Mouse (Mus musculus): ENCODE data around the gene Cacng5.

The Cacng5 gene

GRCm38 (mm10) chr11:107914634-107915226, at the start of gene Cacng5:
Gene Cacng5 (minus strand): TSS chr11:107915055.
- DNase-seq: peak; percentile 34

- DNase-seq: no peak
Observed at GRCm38 (mm10) chr11:107957566-107958350, 42.9 kb upstream of the Cacng5 start.

GRCm38 (mm10) chr11:107955191-107956062, 40.6 kb upstream of the Cacng5 start:
- no peak for DNase-seq

GRCm38 (mm10) chr11:107951431-107951830, 36.6 kb upstream of the Cacng5 start:
- no peak for DNase-seq

GRCm38 (mm10) chr11:107950658-107951057, 35.8 kb upstream of the Cacng5 start:
- DNase-seq: no peak

GRCm38 (mm10) chr11:107950211-107950610, 35.4 kb upstream of the Cacng5 start:
- DNase-seq: no peak

GRCm38 (mm10) chr11:107947951-107948350, 33.1 kb upstream of the Cacng5 start:
- no peak for DNase-seq

GRCm38 (mm10) chr11:107946823-107947222, 32.0 kb upstream of the Cacng5 start:
- DNase-seq: no peak

GRCm38 (mm10) chr11:107936929-107937328, 22.1 kb upstream of the Cacng5 start:
- no peak for DNase-seq

- DNase-seq: no peak
Observed at GRCm38 (mm10) chr11:107931721-107932120, 16.9 kb upstream of the Cacng5 start.

- no peak for DNase-seq
Observed at GRCm38 (mm10) chr11:107931288-107931687, 16.4 kb upstream of the Cacng5 start.

- peak; percentile 58 for DNase-seq
Observed at GRCm38 (mm10) chr11:107929712-107930111, 14.9 kb upstream of the Cacng5 start.

- no peak for DNase-seq
Observed at GRCm38 (mm10) chr11:107919852-107920508, 5.1 kb upstream of the Cacng5 start.

GRCm38 (mm10) chr11:107917721-107918235, 2.9 kb upstream of the Cacng5 start:
- peak; percentile 39 for DNase-seq

- DNase-seq: no peak
Observed at GRCm38 (mm10) chr11:107913317-107913716, 1.5 kb downstream of the Cacng5 start.

- no peak for DNase-seq
Observed at GRCm38 (mm10) chr11:107905364-107905763, 9.5 kb downstream of the Cacng5 start.

GRCm38 (mm10) chr11:107903966-107904605, 10.8 kb downstream of the Cacng5 start:
- peak; percentile 13 for DNase-seq

GRCm38 (mm10) chr11:107900470-107900869, 14.4 kb downstream of the Cacng5 start:
- DNase-seq: no peak

- no peak for DNase-seq
Observed at GRCm38 (mm10) chr11:107898698-107899097, 16.2 kb downstream of the Cacng5 start.

- DNase-seq: no peak
Observed at GRCm38 (mm10) chr11:107895635-107896034, 19.2 kb downstream of the Cacng5 start.

GRCm38 (mm10) chr11:107891377-107891776, 23.5 kb downstream of the Cacng5 start:
- no peak for DNase-seq

- DNase-seq: no peak
Observed at GRCm38 (mm10) chr11:107887342-107887741, 27.5 kb downstream of the Cacng5 start.

Measured in right cerebral cortex, adult 18-20 months (tissue).